Mouse (Mus musculus) cerebellum, adult 2 months (tissue): ENCODE data around the gene Slc5a9. TPM values are rescaled to one million over a fixed set of nuclear protein-coding genes. Genes with fewer than 3 reads are reported as not detected.
"Not testable (repeated sequence)": the region's sequence is repeated elsewhere in the genome, so short reads cannot be mapped to it uniquely, and the experiment has no call there.

Source experiments
- DNase-seq, 2 experiments: peaks; one replicate each; pipeline ENCODE4 v3.0.0; 2021
- H3K27ac ChIP-seq: fragments of 200-500 bp; 2 replicates; pipeline ENCODE4 v1.5.1; 2012; ENCODE audit warnings: low read length, control low read depth, inconsistent platforms; ENCODE audit not compliant: insufficient read depth
- H3K27me3 ChIP-seq: fragments of 200-500 bp; 2 replicates; pipeline ENCODE4 v1.6.1; 2012; ENCODE audit warnings: inconsistent platforms, mild to moderate bottlenecking, low read length, moderate library complexity; ENCODE audit not compliant: control insufficient read depth, insufficient read depth
- H3K4me1 ChIP-seq: fragments of 200-500 bp; 2 replicates; pipeline ENCODE4 v1.6.1; 2011; ENCODE audit warnings: low read length; ENCODE audit not compliant: control insufficient read depth, insufficient read depth
- H3K4me3 ChIP-seq: fragments of 200-500 bp; replicated peaks from 2 replicates; pipeline ENCODE3; 2011; ENCODE audit warnings: mild to moderate bottlenecking, low read depth, low read length, control low read depth; ENCODE audit not compliant: insufficient read depth
- CTCF ChIP-seq: fragments of 200-500 bp; IDR thresholded peaks from 2 replicates; pipeline ENCODE4 v1.5.1; 2011; ENCODE audit warnings: low read depth, mild to moderate bottlenecking, control low read depth, low read length, moderate library complexity, borderline replicate concordance; ENCODE audit not compliant: insufficient read depth
- POLR2A ChIP-seq: fragments of 200-500 bp; IDR thresholded peaks from 2 replicates; pipeline ENCODE4 v1.6.1; 2011; ENCODE audit warnings: low read length, control low read depth, borderline replicate concordance; ENCODE audit not compliant: insufficient read depth
- WGBS: fragments of 180-500 bp; shearing (Covaris S2); methylation state at CpG from one replicate; pipeline ENCODE4 v1.1.7; 2018; 5-methylcytosine and 5-hydroxymethylcytosine counted together
- polyA plus RNA-seq: library from polyadenylated mRNA; depleted of rRNA; stranded (reverse); fragments of >200 nt; gene quantifications from 2 replicates; pipeline ENCODE4 v1.2.3, GENCODE M21; 2012; rRNA removed

Gene Slc5a9
- not detected in 2 replicates for polyA plus RNA-seq

- TF ChIP-seq CTCF: no peak
- TF ChIP-seq POLR2A: no peak
- no peaks in the 10 kb centered on the region for H3K27me3 ChIP-seq
- no peak within 1 kb of the TSS for H3K4me3 ChIP-seq
- H3K27ac ChIP-seq: no peak within 1 kb of the TSS
- no peaks in the 10 kb centered on the region for H3K4me1 ChIP-seq
- no peak for DNase-seq
Measured at GRCm38 (mm10) chr4:111902775-111903174, at the start of gene Slc5a9. Slc5a9 (minus strand) TSS chr4:111902918.

GRCm38 (mm10) chr4:111919092-111919491 lies 16.4 kb upstream of the Slc5a9 start, which contains the start of gene Skint8:
Skint8 (plus strand) TSS chr4:111919392.
- DNase-seq: no peak
- H3K4me3 ChIP-seq: no peak within 1 kb of the TSS
- no peak within 1 kb of the TSS for H3K27ac ChIP-seq
- H3K27me3 ChIP-seq: no peaks in the 10 kb centered on the region
- H3K4me1 ChIP-seq: no peaks in the 10 kb centered on the region
- TF ChIP-seq POLR2A (no peak), CTCF (no peak)
- 80% methylated on average over 1 of the region's 1 CpGs for WGBS

GRCm38 (mm10) chr4:111907926-111908325 lies 5.2 kb upstream of the Slc5a9 start:
- no peak for DNase-seq
- Histone ChIP-seq H3K4me1 (no peaks in the 10 kb centered on the region), H3K27me3 (no peaks in the 10 kb centered on the region), H3K27ac (no peak overlapping the region), H3K4me3 (no peak overlapping the region)
- 0 out of 2 replicates have a peak, but pooled peaks have one; percentile 15 for TF ChIP-seq CTCF
- no peak for TF ChIP-seq POLR2A
- 34% methylated on average over 2 of the region's 2 CpGs for WGBS

GRCm38 (mm10) chr4:111901473-111901872 lies 1.2 kb downstream of the Slc5a9 start:
- Histone ChIP-seq H3K27me3 (no peaks in the 10 kb centered on the region), H3K4me3 (no peak overlapping the region), H3K4me1 (no peaks in the 10 kb centered on the region), H3K27ac (no peak overlapping the region)
- TF ChIP-seq CTCF (no peak), POLR2A (no peak)
- WGBS: 79% methylated on average over 1 of the region's 1 CpGs
- no peak for DNase-seq

- WGBS: 67% methylated on average over 1 of the region's 1 CpGs
- not testable (repeated sequence) for H3K4me1 ChIP-seq, H3K27ac ChIP-seq, H3K27me3 ChIP-seq, H3K4me3 ChIP-seq, DNase-seq
Measured at GRCm38 (mm10) chr4:111900491-111900890, 2.2 kb downstream of the Slc5a9 start.

GRCm38 (mm10) chr4:111898566-111898965 lies 4.2 kb downstream of the Slc5a9 start:
- no peak for DNase-seq
- no peaks in the 10 kb centered on the region for H3K4me1 ChIP-seq
- H3K27ac ChIP-seq: no peak overlapping the region
- WGBS: 64% methylated on average over 4 of the region's 4 CpGs
- no peaks in the 10 kb centered on the region for H3K27me3 ChIP-seq
- H3K4me3 ChIP-seq: no peak overlapping the region
- TF ChIP-seq POLR2A: no peak
- TF ChIP-seq CTCF: no peak

- H3K4me1 ChIP-seq: no peaks in the 10 kb centered on the region
- no peak for DNase-seq
- TF ChIP-seq CTCF (no peak), POLR2A (no peak)
- no peak overlapping the region for H3K27ac ChIP-seq
- no peak overlapping the region for H3K4me3 ChIP-seq
- H3K27me3 ChIP-seq: no peaks in the 10 kb centered on the region
- WGBS: 10% methylated on average over 1 of the region's 1 CpGs
Measured at GRCm38 (mm10) chr4:111897755-111898154, 5.0 kb downstream of the Slc5a9 start.

GRCm38 (mm10) chr4:111892138-111892537 lies 10.6 kb downstream of the Slc5a9 start:
- no peak overlapping the region for H3K27ac ChIP-seq
- TF ChIP-seq CTCF (no peak), POLR2A (no peak)

More at GRCm38 (mm10) chr4:111892138-111892537, 10.6 kb downstream of the Slc5a9 start:
- Histone ChIP-seq H3K4me3 (no peak overlapping the region), H3K27me3 (no peaks in the 10 kb centered on the region), H3K4me1 (no peaks in the 10 kb centered on the region)
- no peak for DNase-seq
